Mouse (Mus musculus): Measurements from ENCODE around the gene Adipoq. TPM values are rescaled to one million over a fixed set of nuclear protein-coding genes. Genes with fewer than 3 reads are reported as not detected.

Adipoq gene
- polyA plus RNA-seq, 1 experiment from 2014 or later, result not detected

DNA sequence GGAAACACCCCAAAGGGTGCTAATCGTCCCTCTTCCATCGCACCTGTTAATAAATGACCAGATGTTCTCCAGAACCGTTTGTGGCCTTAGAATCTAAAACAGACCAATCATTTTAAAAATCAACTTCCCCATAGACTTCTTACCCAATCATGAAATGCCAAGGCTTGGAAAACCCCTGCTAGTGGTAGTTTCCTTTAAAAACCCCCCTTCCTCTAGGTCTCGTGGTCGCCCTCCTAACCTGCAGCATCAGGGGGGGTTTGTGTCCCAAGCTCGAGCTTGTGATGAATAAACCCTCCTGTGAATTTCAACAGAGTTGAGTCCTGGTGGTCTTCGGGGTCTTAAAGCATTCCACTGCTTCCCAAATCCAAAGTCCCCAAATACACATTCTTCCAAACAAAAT is 41.6 kb downstream of the Adipoq start:
- no peak overlapping the region for H3K4me3 ChIP-seq (ENCODE audit: low read depth, low read length)
- no peaks in the 10 kb centered on the region for H3K36me3 ChIP-seq (ENCODE audit: control insufficient read depth, insufficient read depth, low read length)
- H3K27ac ChIP-seq (ENCODE audit: low read depth, low read length), result no peak overlapping the region
- H3K9ac ChIP-seq (ENCODE audit: low read length), result no peak overlapping the region
- no peak overlapping the region for H3K4me2 ChIP-seq (ENCODE audit: low read depth, low read length, severe bottlenecking)
- no peaks in the 10 kb centered on the region for H3K4me1 ChIP-seq (replicated peaks; ENCODE audit: control insufficient read depth, insufficient read depth, low read length)
- ATAC-seq (replicated peaks; ENCODE audit: low FRiP score), result no peak
- H3K27me3 ChIP-seq (ENCODE audit: control insufficient read depth, insufficient read depth, low read length), result no peaks in the 10 kb centered on the region
- 94% methylated on average over 7 of the region's 7 CpGs for WGBS
- no peaks in the 10 kb centered on the region for H3K9me3 ChIP-seq (ENCODE audit: control insufficient read depth, low read length)
- DNase-seq (ENCODE audit: low spot score), result no peak

DNA sequence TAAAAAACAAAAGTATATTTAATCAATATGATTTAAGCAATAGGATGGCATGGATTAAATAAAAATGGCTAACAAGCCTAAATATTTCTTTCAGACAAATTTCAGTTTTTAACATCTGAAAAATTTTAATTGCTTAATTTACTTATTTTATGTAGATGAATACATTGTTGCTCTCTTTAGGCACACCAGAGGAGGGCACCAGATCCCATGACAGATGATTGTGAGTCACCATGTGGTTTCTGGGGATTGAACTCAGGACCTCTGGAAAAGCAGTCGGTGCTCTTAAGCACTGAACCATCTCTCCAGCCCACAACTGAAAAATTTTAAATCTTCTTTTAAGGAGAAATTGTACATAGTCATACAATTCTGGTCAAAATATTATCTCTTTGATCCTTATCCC is 43.3 kb downstream of the Adipoq start:
- no peak for DNase-seq (ENCODE audit: low spot score)
- no peak for ATAC-seq (replicated peaks; ENCODE audit: low FRiP score)
- WGBS, result 77% methylated on average over 1 of the region's 1 CpGs

DNA sequence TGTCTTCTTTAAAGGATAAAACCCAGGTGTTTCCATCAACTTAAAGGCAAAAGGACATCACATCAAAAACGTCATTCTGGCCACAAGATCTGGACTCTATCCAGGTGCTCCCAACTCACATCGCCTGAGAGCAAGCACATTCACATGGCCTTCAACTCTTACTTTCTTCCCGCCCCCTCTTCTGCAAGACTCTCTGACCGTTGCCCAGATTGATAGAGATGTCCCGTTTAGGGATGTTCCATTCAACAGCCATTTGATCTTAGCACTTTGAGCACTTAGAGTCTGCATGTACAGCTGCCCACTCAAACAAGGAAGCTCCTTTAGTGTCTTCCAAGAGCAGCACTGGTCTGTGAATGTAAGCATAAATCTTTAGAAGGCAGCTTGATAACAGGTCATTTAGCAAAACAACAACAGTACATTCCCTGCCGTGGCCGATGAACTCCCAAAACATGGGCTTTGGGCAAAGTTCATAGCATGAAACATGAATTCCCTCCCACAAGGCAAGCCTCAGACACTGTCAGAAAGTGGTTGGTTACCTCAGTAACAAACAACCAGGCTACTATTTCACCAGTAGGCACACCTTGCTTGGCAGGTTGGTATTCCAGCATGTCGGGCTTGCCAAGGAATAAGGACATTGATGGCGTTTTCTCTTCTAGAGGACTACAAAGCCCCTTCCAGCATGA is 45.4 kb downstream of the Adipoq start:
- Histone ChIP-seq H3K36me3 (ENCODE audit: control insufficient read depth, insufficient read depth, low read length) (no peaks in the 10 kb centered on the region), H3K4me2 (ENCODE audit: low read depth, low read length, severe bottlenecking) (no peak overlapping the region), H3K27ac (ENCODE audit: low read depth, low read length) (no peak overlapping the region), H3K27me3 (ENCODE audit: control insufficient read depth, insufficient read depth, low read length) (no peaks in the 10 kb centered on the region), H3K9me3 (ENCODE audit: control insufficient read depth, low read length) (no peaks in the 10 kb centered on the region), H3K4me1 (replicated peaks; ENCODE audit: control insufficient read depth, insufficient read depth, low read length) (no peaks in the 10 kb centered on the region), H3K9ac (ENCODE audit: low read length) (no peak overlapping the region), H3K4me3 (ENCODE audit: low read depth, low read length) (no peak overlapping the region)
- DNase-seq (ENCODE audit: low spot score) (no peak), ATAC-seq (replicated peaks; ENCODE audit: low FRiP score) (no peak)
- WGBS, result 91% methylated on average over 9 of the region's 9 CpGs

More for the DNA sequence above, 43.3 kb downstream of the Adipoq start:
- no peaks in the 10 kb centered on the region for H3K27me3 ChIP-seq (ENCODE audit: control insufficient read depth, insufficient read depth, low read length)
- no peaks in the 10 kb centered on the region for H3K36me3 ChIP-seq (ENCODE audit: control insufficient read depth, insufficient read depth, low read length)
- no peak overlapping the region for H3K27ac ChIP-seq (ENCODE audit: low read depth, low read length)
- no peaks in the 10 kb centered on the region for H3K9me3 ChIP-seq (ENCODE audit: control insufficient read depth, low read length)
- H3K9ac ChIP-seq (ENCODE audit: low read length), result no peak overlapping the region
- H3K4me3 ChIP-seq (ENCODE audit: low read depth, low read length), result no peak overlapping the region
- no peaks in the 10 kb centered on the region for H3K4me1 ChIP-seq (replicated peaks; ENCODE audit: control insufficient read depth, insufficient read depth, low read length)
- H3K4me2 ChIP-seq (ENCODE audit: low read depth, low read length, severe bottlenecking), result no peak overlapping the region

DNA sequence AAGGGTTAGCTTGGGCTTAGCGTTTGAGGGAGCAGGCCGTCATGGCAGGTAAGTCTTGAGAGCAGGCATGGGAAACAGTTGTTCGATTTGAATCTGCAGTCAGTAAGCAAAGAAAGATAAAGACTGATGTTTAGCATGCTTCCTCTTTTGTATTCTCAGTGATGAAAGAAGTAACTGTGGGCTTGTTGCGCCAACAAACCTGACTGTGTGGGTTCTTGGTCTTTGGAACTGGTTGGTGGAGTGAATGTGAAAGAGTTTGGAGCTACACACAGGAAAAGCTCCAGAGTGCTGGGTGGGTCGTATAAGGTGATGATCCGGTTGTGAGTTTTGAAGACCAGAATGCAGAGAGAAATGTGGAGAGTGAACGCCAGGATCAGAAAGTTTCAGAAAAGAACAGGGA is 49.3 kb downstream of the Adipoq start:
- WGBS, result 90% methylated on average over 7 of the region's 7 CpGs
- no peak for ATAC-seq (replicated peaks; ENCODE audit: low FRiP score)
- no peaks in the 10 kb centered on the region for H3K27me3 ChIP-seq (ENCODE audit: control insufficient read depth, insufficient read depth, low read length)
- no peak overlapping the region for H3K4me2 ChIP-seq (ENCODE audit: low read depth, low read length, severe bottlenecking)
- H3K9ac ChIP-seq (ENCODE audit: low read length), result no peak overlapping the region
- H3K27ac ChIP-seq (ENCODE audit: low read depth, low read length), result no peak overlapping the region
- no peak overlapping the region for H3K4me3 ChIP-seq (ENCODE audit: low read depth, low read length)
- no peaks in the 10 kb centered on the region for H3K9me3 ChIP-seq (ENCODE audit: control insufficient read depth, low read length)
- H3K36me3 ChIP-seq (ENCODE audit: control insufficient read depth, insufficient read depth, low read length), result no peaks in the 10 kb centered on the region
- DNase-seq (ENCODE audit: low spot score), result no peak
- no peaks in the 10 kb centered on the region for H3K4me1 ChIP-seq (replicated peaks; ENCODE audit: control insufficient read depth, insufficient read depth, low read length)

GRCm38 (mm10) chr16:23196296-23196695 is 50.0 kb downstream of the Adipoq start:
- no peaks in the 10 kb centered on the region for H3K9me3 ChIP-seq (ENCODE audit: control insufficient read depth, low read length)
- no peaks in the 10 kb centered on the region for H3K36me3 ChIP-seq (ENCODE audit: control insufficient read depth, insufficient read depth, low read length)
- ATAC-seq (replicated peaks; ENCODE audit: low FRiP score) (no peak), DNase-seq (ENCODE audit: low spot score) (no peak)
- no peak overlapping the region for H3K4me3 ChIP-seq (ENCODE audit: low read depth, low read length)
- H3K9ac ChIP-seq (ENCODE audit: low read length), result no peak overlapping the region
- no peaks in the 10 kb centered on the region for H3K4me1 ChIP-seq (replicated peaks; ENCODE audit: control insufficient read depth, insufficient read depth, low read length)
- no peak overlapping the region for H3K4me2 ChIP-seq (ENCODE audit: low read depth, low read length, severe bottlenecking)
- H3K27ac ChIP-seq (ENCODE audit: low read depth, low read length), result no peak overlapping the region
- H3K27me3 ChIP-seq (ENCODE audit: control insufficient read depth, insufficient read depth, low read length), result no peaks in the 10 kb centered on the region

DNA sequence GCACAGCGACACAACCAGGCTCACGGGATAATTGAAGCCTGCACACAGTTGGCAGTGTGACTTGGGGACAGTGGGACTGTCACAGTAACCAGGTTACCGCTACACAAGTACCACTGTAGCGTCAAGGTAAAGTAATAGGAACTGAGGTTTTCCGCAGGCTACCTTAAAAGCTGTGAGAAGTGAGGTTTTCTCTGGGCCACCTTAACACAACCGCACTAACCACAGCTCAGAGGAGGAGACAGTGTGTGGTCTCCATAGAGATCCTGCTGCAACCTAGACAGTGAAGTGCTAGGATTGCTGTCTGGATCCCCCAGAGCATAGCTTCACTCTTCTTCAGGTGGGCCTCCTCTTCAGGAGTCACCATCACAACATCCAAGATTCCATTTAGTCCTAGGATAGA is 50.5 kb downstream of the Adipoq start:
- no peak overlapping the region for H3K4me2 ChIP-seq (ENCODE audit: low read depth, low read length, severe bottlenecking)
- no peak overlapping the region for H3K27ac ChIP-seq (ENCODE audit: low read depth, low read length)
- no peak overlapping the region for H3K4me3 ChIP-seq (ENCODE audit: low read depth, low read length)
- no peak for ATAC-seq (replicated peaks; ENCODE audit: low FRiP score)
- no peaks in the 10 kb centered on the region for H3K27me3 ChIP-seq (ENCODE audit: control insufficient read depth, insufficient read depth, low read length)
- 95% methylated on average over 6 of the region's 6 CpGs for WGBS
- H3K9me3 ChIP-seq (ENCODE audit: control insufficient read depth, low read length), result no peaks in the 10 kb centered on the region
- no peak for DNase-seq (ENCODE audit: low spot score)
- no peak overlapping the region for H3K9ac ChIP-seq (ENCODE audit: low read length)
- no peaks in the 10 kb centered on the region for H3K36me3 ChIP-seq (ENCODE audit: control insufficient read depth, insufficient read depth, low read length)
- no peaks in the 10 kb centered on the region for H3K4me1 ChIP-seq (replicated peaks; ENCODE audit: control insufficient read depth, insufficient read depth, low read length)

DNA sequence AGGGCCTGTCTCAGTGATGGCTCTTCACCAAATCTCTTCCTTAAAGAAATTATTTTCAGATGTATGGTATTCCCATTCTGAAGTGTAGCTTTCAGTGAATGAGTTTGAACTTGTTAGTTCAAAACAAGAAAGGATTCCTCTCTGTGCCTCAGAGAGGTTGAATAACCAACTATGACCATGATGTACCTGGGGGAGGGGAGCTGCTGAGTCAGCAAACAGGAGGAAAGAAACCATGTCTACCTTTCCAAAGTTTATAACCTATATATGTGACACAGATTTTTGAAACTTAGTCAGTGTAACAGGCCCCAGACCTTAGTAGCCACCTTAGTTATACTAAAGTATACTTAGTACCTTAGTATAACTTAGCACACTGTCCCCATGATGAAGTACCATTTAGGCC is 55.2 kb downstream of the Adipoq start:
- Histone ChIP-seq H3K9ac (ENCODE audit: low read length) (no peak overlapping the region), H3K4me3 (ENCODE audit: low read depth, low read length) (no peak overlapping the region), H3K4me1 (replicated peaks; ENCODE audit: control insufficient read depth, insufficient read depth, low read length) (no peaks in the 10 kb centered on the region), H3K9me3 (ENCODE audit: control insufficient read depth, low read length) (no peaks in the 10 kb centered on the region), H3K4me2 (ENCODE audit: low read depth, low read length, severe bottlenecking) (no peak overlapping the region), H3K36me3 (ENCODE audit: control insufficient read depth, insufficient read depth, low read length) (no peaks in the 10 kb centered on the region), H3K27me3 (ENCODE audit: control insufficient read depth, insufficient read depth, low read length) (no peaks in the 10 kb centered on the region), H3K27ac (ENCODE audit: low read depth, low read length) (no peak overlapping the region)
- DNase-seq (ENCODE audit: low spot score), result no peak
- no peak for ATAC-seq (replicated peaks; ENCODE audit: low FRiP score)

Small RNAs within 50 kb of the gene (microRNA-seq; reads per million reads assigned to microRNA genes)
- gene Gm49346 (ENCODE audit: insufficient number of aligned reads), result not detected

Other genes with a start within 250 kb of the Adipoq start
- not detected in 2 replicates for gene Fetub, start 228.2 kb upstream of the Adipoq start, polyA plus RNA-seq (2014; fragmentation: Nextera tagmentation; extraction: Ambion mirVana)
- 0.32 TPM in 1 of 2 replicates, not detected in the other for gene Hrg, start 195.5 kb upstream of the Adipoq start, polyA plus RNA-seq (2014; fragmentation: Nextera tagmentation; extraction: Ambion mirVana)
- not detected in 2 replicates for gene Kng2, start 117.1 kb upstream of the Adipoq start, polyA plus RNA-seq (2014; fragmentation: Nextera tagmentation; extraction: Ambion mirVana)
- gene Kng1, start 88.7 kb upstream of the Adipoq start, polyA plus RNA-seq (2014; fragmentation: Nextera tagmentation; extraction: Ambion mirVana), result not detected in 2 replicates
- gene Eif4a2, start 39.1 kb upstream of the Adipoq start, polyA plus RNA-seq (2014; fragmentation: Nextera tagmentation; extraction: Ambion mirVana), result 204 TPM in 2 replicates
- gene Rfc4, start 18.8 kb upstream of the Adipoq start, polyA plus RNA-seq (2014; fragmentation: Nextera tagmentation; extraction: Ambion mirVana), result 212 and 239 TPM in 2 replicates
- 24.7 TPM in 2 replicates for gene St6gal1, start 78.2 kb downstream of the Adipoq start, polyA plus RNA-seq (2014; fragmentation: Nextera tagmentation; extraction: Ambion mirVana)

Measured in forebrain, embryonic 11.5 days (tissue).